9 mouse cellular contexts compared by ENCODE assay signal in genomic region chr3:146365471-146365870, GRCm38 (mm10).
"Had no signal": no experiment of that assay in that cellular context is flagged by ENCODE, and none has a peak within 500 bp of the region (broad histone marks: within the 10 kb centered on the region; RNA-seq: fewer than 3 reads in every experiment).

No protein-coding gene starts in this region.

- ATAC-seq: intestine, postnatal 0 days had no signal

- DNase-seq: kidney, adult 8-10 months; kidney, postnatal 36 days; layer of hippocampus, adult 9-11 months; layer of hippocampus, postnatal 36 days; lung, adult 18-20 months; midbrain, embryonic 14.5 days; retina, postnatal 1 day; thymus, postnatal 14 days had no signal
